Mouse (Mus musculus): ENCODE data around the gene Slc3a1.

The Slc3a1 gene

GRCm38 (mm10) chr17:85089011-85089410 is 60.8 kb downstream of the Slc3a1 start:
- Histone ChIP-seq H3K27me3 (ENCODE audit: control insufficient read depth, insufficient read depth, low read length, poor library complexity, severe bottlenecking) (no peaks in the 10 kb centered on the region), H3K36me3 (ENCODE audit: control insufficient read depth, insufficient read depth, low read length, poor library complexity, severe bottlenecking) (no peaks in the 10 kb centered on the region)
- DNase-seq (ENCODE audit: low read depth, low spot score): no peak

- no peaks in the 10 kb centered on the region for H3K27me3 ChIP-seq (ENCODE audit: control insufficient read depth, insufficient read depth, low read length, poor library complexity, severe bottlenecking)
- peak; percentile 13 for DNase-seq (ENCODE audit: low read depth, low spot score)
- no peaks in the 10 kb centered on the region for H3K36me3 ChIP-seq (ENCODE audit: control insufficient read depth, insufficient read depth, low read length, poor library complexity, severe bottlenecking)
Measured at GRCm38 (mm10) chr17:85089621-85090020, 61.4 kb downstream of the Slc3a1 start.

DNA sequence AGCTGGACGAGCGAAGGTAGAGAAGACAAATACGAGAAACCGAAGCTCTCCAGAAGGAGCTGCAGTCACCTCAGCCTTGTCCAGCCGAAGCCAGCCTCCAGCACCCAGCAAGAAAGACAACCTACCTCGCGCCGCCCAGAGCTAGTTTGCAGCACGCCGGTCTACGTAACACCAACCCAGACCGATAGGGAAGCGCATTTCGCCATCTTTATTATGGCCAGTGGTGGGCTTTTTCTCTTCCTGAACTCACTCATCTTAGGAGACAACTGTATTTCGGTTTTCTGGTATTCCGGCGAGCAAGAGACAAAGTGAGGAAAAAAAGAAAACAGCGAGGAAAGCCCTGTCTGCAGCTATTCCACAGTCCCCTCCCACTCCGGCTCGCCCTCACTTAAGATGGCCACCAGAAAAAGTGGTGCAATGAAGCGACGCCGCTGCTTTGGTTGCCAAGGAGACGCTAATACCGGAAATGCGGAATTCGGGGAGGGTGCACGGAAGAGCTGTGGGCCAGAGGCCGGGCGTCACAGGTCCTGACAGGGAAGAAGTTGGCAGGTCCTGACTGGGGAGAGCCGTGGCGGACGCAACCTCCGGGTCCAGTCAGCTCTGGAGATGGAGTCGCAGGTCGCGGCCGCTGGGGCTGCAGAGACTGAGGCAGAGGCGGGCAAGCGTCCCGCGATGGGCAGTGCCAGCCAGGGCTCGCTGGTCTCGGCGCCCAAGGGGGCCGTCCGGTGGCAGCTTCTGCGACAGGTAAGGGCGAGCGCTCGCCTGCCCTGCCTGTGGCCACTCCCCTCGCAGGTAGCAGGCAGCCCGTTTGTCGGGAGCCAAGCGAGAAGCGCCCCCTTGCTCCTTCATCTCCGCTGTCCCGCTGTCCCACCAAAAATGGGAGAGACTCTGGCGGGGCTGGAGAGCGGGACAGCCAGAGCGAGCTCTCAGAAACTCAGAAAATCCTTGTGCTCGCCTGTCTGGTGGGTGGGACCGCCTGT is 62.2 kb downstream of the Slc3a1 start, which contains the start of the genes Prepl and Camkmt:
TSS of gene Prepl (minus strand) at position 122 of the 980 bp plus-strand sequence.
TSS of gene Camkmt (plus strand) at position 433 of the 980 bp plus-strand sequence.
- Histone ChIP-seq H3K36me3 (ENCODE audit: control insufficient read depth, insufficient read depth, low read length, poor library complexity, severe bottlenecking) (no peaks in the 10 kb centered on the region), H3K27me3 (ENCODE audit: control insufficient read depth, insufficient read depth, low read length, poor library complexity, severe bottlenecking) (no peaks in the 10 kb centered on the region)
- peak; percentile 98 for DNase-seq (ENCODE audit: low read depth, low spot score)

- Histone ChIP-seq H3K27me3 (ENCODE audit: control insufficient read depth, insufficient read depth, low read length, poor library complexity, severe bottlenecking) (no peaks in the 10 kb centered on the region), H3K36me3 (ENCODE audit: control insufficient read depth, insufficient read depth, low read length, poor library complexity, severe bottlenecking) (no peaks in the 10 kb centered on the region)
- peak; percentile 16 for DNase-seq (ENCODE audit: low read depth, low spot score)
Measured at GRCm38 (mm10) chr17:85091762-85092161, 63.6 kb downstream of the Slc3a1 start.

- H3K36me3 ChIP-seq (ENCODE audit: control insufficient read depth, insufficient read depth, low read length, poor library complexity, severe bottlenecking): no peaks in the 10 kb centered on the region
- DNase-seq (ENCODE audit: low read depth, low spot score): peak; percentile 45
- no peaks in the 10 kb centered on the region for H3K27me3 ChIP-seq (ENCODE audit: control insufficient read depth, insufficient read depth, low read length, poor library complexity, severe bottlenecking)
Measured at GRCm38 (mm10) chr17:85096396-85096795, 68.2 kb downstream of the Slc3a1 start.

DNA sequence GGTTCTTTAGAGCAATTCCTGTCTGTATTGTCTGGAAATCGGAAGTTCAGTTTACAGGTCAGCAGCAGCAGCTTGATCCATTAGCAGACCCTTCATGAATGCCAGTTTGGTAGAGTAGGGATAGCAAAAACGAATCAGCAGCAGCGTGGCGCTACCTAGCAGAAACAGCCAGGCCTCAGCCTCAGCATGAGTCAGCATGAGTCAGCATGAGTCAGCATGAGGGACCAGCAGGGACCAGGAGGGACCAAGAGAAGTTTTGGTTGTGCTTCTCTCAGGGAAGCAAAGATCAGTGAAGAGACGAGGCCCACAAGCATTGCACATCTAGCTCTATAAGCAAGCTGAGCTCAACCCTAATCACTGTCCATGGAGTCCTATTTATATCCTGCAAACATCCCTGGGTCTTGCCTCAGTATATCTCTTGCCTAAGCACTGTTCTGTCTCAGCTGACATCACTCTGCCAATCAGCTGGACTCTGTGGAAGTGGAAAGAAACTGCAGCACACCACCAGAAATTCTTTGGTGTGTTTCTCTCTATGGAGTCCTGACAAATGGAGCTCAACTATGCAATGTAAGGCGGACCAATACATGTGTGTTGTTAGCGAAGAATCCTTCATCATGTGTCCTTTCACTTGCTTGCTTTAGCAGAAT is 70.6 kb downstream of the Slc3a1 start:
- DNase-seq (ENCODE audit: low read depth, low spot score): no peak
- Histone ChIP-seq H3K36me3 (ENCODE audit: control insufficient read depth, insufficient read depth, low read length, poor library complexity, severe bottlenecking) (no peaks in the 10 kb centered on the region), H3K27me3 (ENCODE audit: control insufficient read depth, insufficient read depth, low read length, poor library complexity, severe bottlenecking) (no peaks in the 10 kb centered on the region)

DNA sequence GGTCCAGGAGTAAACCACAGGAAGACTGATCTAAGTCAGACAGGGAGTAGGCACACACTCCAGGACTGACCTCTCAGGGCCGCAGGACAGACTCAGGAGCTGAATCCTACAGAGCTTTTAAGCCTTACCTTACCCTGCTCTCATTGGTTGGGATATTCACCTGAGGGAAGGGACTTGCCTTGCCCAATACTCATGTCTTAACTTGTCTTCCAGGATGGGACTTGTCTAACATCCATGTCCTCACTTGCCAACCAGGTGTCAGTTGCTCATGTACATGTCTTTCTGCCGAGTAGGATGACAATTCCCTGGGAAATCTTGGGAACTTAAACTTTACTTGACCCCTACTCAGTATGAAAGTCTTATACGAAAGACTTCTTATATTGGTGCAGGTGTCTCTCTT is 72.1 kb downstream of the Slc3a1 start:
- Histone ChIP-seq H3K27me3 (ENCODE audit: control insufficient read depth, insufficient read depth, low read length, poor library complexity, severe bottlenecking) (no peaks in the 10 kb centered on the region), H3K36me3 (ENCODE audit: control insufficient read depth, insufficient read depth, low read length, poor library complexity, severe bottlenecking) (no peaks in the 10 kb centered on the region)
- no peak for DNase-seq (ENCODE audit: low read depth, low spot score)

DNA sequence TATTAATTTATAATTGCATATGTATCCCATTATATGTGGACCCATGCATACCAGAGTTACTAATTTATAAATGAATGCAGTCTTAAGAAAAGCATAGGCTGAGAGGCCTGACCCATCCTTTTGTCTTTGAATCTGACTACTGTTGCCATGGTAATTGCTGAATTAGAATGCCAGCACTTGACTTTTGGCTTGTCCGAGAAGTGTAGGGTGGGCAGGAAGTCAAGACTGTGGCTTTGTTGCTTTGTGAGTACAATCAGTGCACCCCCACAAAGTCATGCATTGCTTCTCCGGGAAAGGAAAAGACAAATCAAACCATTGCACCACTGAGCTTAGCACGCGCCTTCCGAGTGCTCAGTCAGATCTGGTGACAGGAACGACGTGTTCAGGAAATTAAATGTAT is 73.6 kb downstream of the Slc3a1 start:
- no peaks in the 10 kb centered on the region for H3K27me3 ChIP-seq (ENCODE audit: control insufficient read depth, insufficient read depth, low read length, poor library complexity, severe bottlenecking)
- no peaks in the 10 kb centered on the region for H3K36me3 ChIP-seq (ENCODE audit: control insufficient read depth, insufficient read depth, low read length, poor library complexity, severe bottlenecking)
- DNase-seq (ENCODE audit: low read depth, low spot score): no peak

GRCm38 (mm10) chr17:85103310-85103709 is 75.1 kb downstream of the Slc3a1 start:
- no peak for DNase-seq (ENCODE audit: low read depth, low spot score)

GRCm38 (mm10) chr17:85110640-85111039 is 82.5 kb downstream of the Slc3a1 start:
- no peak for DNase-seq (ENCODE audit: low read depth, low spot score)
- no peaks in the 10 kb centered on the region for H3K36me3 ChIP-seq (ENCODE audit: control insufficient read depth, insufficient read depth, low read length, poor library complexity, severe bottlenecking)
- no peaks in the 10 kb centered on the region for H3K27me3 ChIP-seq (ENCODE audit: control insufficient read depth, insufficient read depth, low read length, poor library complexity, severe bottlenecking)

More at GRCm38 (mm10) chr17:85103310-85103709, 75.1 kb downstream of the Slc3a1 start:
- H3K27me3 ChIP-seq (ENCODE audit: control insufficient read depth, insufficient read depth, low read length, poor library complexity, severe bottlenecking): no peaks in the 10 kb centered on the region
- no peaks in the 10 kb centered on the region for H3K36me3 ChIP-seq (ENCODE audit: control insufficient read depth, insufficient read depth, low read length, poor library complexity, severe bottlenecking)

GRCm38 (mm10) chr17:85113441-85113840 is 85.3 kb downstream of the Slc3a1 start:
- no peaks in the 10 kb centered on the region for H3K27me3 ChIP-seq (ENCODE audit: control insufficient read depth, insufficient read depth, low read length, poor library complexity, severe bottlenecking)
- no peak for DNase-seq (ENCODE audit: low read depth, low spot score)
- H3K36me3 ChIP-seq (ENCODE audit: control insufficient read depth, insufficient read depth, low read length, poor library complexity, severe bottlenecking): no peaks in the 10 kb centered on the region
